Mouse (Mus musculus) ES-Bruce4 (cell line): ENCODE measurements around the gene Arhgap8.

Experiments
- CTCF ChIP-seq: IDR thresholded peaks from one replicate; pipeline ENCODE4 v1.8.1; 2011; ENCODE audit warnings: low read depth, low read length
- EP300 ChIP-seq: IDR thresholded peaks from 2 replicates; pipeline ENCODE4 v1.6.1; 2011; ENCODE audit warnings: low read depth, low read length; ENCODE audit not compliant: insufficient read depth
- POLR2A ChIP-seq: IDR thresholded peaks from one replicate; pipeline ENCODE4 v1.8.1; 2011; ENCODE audit warnings: low read length; ENCODE audit not compliant: insufficient read depth

DNA sequence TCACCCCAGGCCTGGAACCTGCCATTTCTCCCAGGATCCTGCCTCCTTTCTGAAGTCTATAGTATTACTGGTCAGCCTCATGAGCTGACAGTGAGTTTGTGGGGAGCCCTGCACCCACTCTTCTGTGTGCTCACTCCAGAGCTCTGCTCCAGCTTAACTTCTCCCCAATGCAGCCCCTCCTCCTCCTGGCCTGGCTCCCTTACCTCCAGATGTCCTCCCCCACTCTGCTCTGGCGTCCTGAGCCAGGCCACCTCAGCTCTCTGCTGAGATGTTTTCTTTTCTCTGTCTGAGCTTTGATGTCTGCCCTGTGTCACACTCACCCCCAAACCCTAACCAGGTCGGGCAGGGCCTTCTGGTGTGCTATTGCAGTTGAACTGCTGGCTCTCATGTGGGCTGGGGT lies 24.5 kb downstream of the Arhgap8 start:
- no peak for TF ChIP-seq CTCF
- no peak for TF ChIP-seq POLR2A
- TF ChIP-seq EP300, result no peak
